Mouse (Mus musculus) liver, embryonic 12.5 days (tissue): ENCODE measurements around the gene Ece1. TPM values are rescaled to one million over a fixed set of nuclear protein-coding genes. Genes with fewer than 3 reads are reported as not detected.
A peak's percentile ranks its signal among the peaks of the same experiment; 100 is the strongest.
"Not testable (repeated sequence)": the region's sequence is repeated elsewhere in the genome, so short reads cannot be mapped to it uniquely, and the experiment has no call there.

ENCODE experiments used
- ATAC-seq: fragments of 200-750 bp; cut with Nextera tagmentation; 2 replicates; pipeline ENCODE4 v1.8.0; 2017; ENCODE audit warnings: moderate number of reproducible peaks, mild to moderate bottlenecking, moderate library complexity
- H3K27ac ChIP-seq: fragments of 300-500 bp; sonication (generic); 2 replicates; pipeline ENCODE4 v1.5.1; 2016; ENCODE audit warnings: mild to moderate bottlenecking
- H3K27me3 ChIP-seq: fragments of 300-500 bp; sonication (generic); replicated peaks from 2 replicates; pipeline ENCODE4 v1.6.1; 2016; ENCODE audit warnings: mild to moderate bottlenecking, moderate library complexity
- H3K36me3 ChIP-seq: fragments of 300-500 bp; sonication (generic); 2 replicates; pipeline ENCODE4 v1.6.1; 2016; ENCODE audit warnings: mild to moderate bottlenecking, moderate library complexity
- H3K4me1 ChIP-seq: fragments of 300-500 bp; sonication (generic); 2 replicates; pipeline ENCODE4 v1.6.1; 2016
- H3K4me2 ChIP-seq: fragments of 300-500 bp; sonication (generic); 2 replicates; pipeline ENCODE4 v1.6.1; 2016; ENCODE audit warnings: mild to moderate bottlenecking, moderate library complexity
- H3K4me3 ChIP-seq: fragments of 300-500 bp; sonication (generic); 2 replicates; pipeline ENCODE4 v1.5.1; 2016; ENCODE audit warnings: mild to moderate bottlenecking, moderate library complexity
- H3K9ac ChIP-seq: fragments of 300-500 bp; sonication (generic); 2 replicates; pipeline ENCODE4 v1.6.1; 2016; ENCODE audit warnings: mild to moderate bottlenecking, moderate library complexity
- H3K9me3 ChIP-seq: fragments of 300-500 bp; sonication (generic); replicated peaks from 2 replicates; pipeline ENCODE4 v1.6.1; 2016; ENCODE audit warnings: mild to moderate bottlenecking, moderate library complexity
- whole genome bisulfite sequencing: fragments of 180-500 bp; shearing (Covaris S2); methylation state at CpG from one replicate; pipeline ENCODE4 v1.1.7; 2016; ENCODE audit not compliant: insufficient replicate concordance; 5-methylcytosine and 5-hydroxymethylcytosine counted together
- polyA plus RNA-seq: library from polyadenylated mRNA; unstranded; fragments of >200 nt; fragmentation: Nextera tagmentation; extraction: Ambion mirVana; gene quantifications from 2 replicates; pipeline ENCODE4 v1.2.1, GENCODE M21; 2016

Ece1 gene
- polyA plus RNA-seq, 1 experiment from 2014 or later: 17.8 TPM

GRCm38 (mm10) chr4:137954184-137954583, 92.1 kb downstream of the Ece1 start:
- peaks cover 57% of the 10 kb centered on the region for H3K36me3 ChIP-seq
- H3K27ac ChIP-seq: 0 out of 2 replicates have a peak overlapping the region, but pooled peaks have one; percentile 5
- no peaks in the 10 kb centered on the region for H3K27me3 ChIP-seq
- no peak for ATAC-seq
- H3K4me1 ChIP-seq: peaks cover 27% of the 10 kb centered on the region
- H3K4me2 ChIP-seq: no peak overlapping the region
- 58% methylated on average over 2 of the region's 2 CpGs for WGBS
- H3K9ac ChIP-seq: no peak overlapping the region
- H3K4me3 ChIP-seq: no peak overlapping the region
- H3K9me3 ChIP-seq: no peaks in the 10 kb centered on the region

GRCm38 (mm10) chr4:137954926-137955396, 92.9 kb downstream of the Ece1 start:
- WGBS: 27% methylated on average over 8 of the region's 8 CpGs
- no peaks in the 10 kb centered on the region for H3K27me3 ChIP-seq
- H3K9me3 ChIP-seq: 0 out of 2 replicates have a peak, but pooled peaks cover 4% of the 10 kb centered on the region
- peaks cover 57% of the 10 kb centered on the region for H3K36me3 ChIP-seq
- no peak overlapping the region for H3K4me2 ChIP-seq
- H3K4me1 ChIP-seq: peaks cover 27% of the 10 kb centered on the region
- ATAC-seq: peak; percentile 83
- H3K4me3 ChIP-seq: no peak overlapping the region
- 0 out of 2 replicates have a peak overlapping the region, but pooled peaks have one; percentile 5 for H3K27ac ChIP-seq
- no peak overlapping the region for H3K9ac ChIP-seq

DNA sequence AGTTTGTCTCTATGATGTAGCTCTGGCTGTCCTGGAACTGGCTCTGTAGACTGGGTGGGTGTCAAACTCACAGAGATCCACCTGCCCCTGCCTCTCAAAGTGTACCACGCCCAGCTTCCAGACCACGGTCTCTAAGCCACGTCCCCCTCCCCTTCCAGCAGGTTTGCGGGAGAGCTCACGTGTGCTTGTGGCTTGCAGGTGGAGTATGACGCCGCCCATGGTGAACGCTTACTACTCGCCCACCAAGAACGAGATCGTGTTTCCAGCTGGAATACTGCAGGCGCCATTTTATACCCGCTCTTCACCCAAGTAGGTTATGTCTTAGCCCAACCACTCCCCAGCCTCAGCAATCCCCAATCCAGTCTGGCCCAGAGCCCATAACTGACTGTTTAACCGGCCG, 94.2 kb downstream of the Ece1 start:
- WGBS: 83% methylated on average over 15 of the region's 15 CpGs
- no peak overlapping the region for H3K27ac ChIP-seq
- no peak for ATAC-seq
- no peak overlapping the region for H3K4me3 ChIP-seq
- no peak overlapping the region for H3K9ac ChIP-seq
- H3K9me3 ChIP-seq: 0 out of 2 replicates have a peak, but pooled peaks cover 4% of the 10 kb centered on the region
- H3K36me3 ChIP-seq: peaks cover 59% of the 10 kb centered on the region
- no peaks in the 10 kb centered on the region for H3K27me3 ChIP-seq
- peaks cover 37% of the 10 kb centered on the region for H3K4me1 ChIP-seq
- H3K4me2 ChIP-seq: no peak overlapping the region

DNA sequence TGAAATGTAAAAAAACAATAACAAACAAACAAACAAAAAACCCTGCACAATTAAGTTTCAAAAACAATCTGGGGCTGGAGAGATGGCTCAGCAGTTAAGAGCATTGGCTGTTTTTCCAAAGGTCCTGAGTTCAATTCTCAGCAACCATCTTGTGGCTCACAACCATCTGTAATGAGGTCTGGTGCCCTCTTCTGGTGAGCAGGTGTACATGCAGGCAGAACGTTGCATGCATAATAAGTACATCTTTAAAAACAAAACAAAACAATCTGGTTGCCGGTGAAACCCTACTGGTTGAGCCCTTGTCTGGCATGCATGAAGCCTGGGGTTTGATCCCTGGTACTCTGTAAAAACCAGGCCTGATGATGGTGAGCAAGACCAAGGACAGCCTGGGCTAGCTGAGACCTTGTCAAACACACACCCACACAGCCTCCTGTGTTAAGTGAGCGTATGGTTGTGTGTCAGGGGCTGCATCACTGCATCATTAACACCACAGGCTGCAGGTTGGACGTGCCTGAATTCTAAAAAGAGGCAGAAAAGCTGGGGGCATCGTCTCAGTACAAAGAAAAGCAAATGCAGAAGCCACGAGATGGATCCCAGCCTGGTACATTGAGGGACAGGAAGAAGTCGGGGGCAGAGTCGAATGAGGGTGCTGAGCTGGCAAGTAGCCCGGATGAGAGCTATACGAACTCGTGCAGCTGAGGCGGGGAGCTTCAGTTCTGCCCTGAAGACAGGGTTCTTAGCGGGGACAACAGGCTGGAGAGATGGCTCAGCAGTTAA, 98.0 kb downstream of the Ece1 start:
- H3K27ac ChIP-seq: no peak overlapping the region
- H3K4me2 ChIP-seq: no peak overlapping the region
- no peak overlapping the region for H3K4me3 ChIP-seq
- H3K9me3 ChIP-seq: 0 out of 2 replicates have a peak, but pooled peaks cover 4% of the 10 kb centered on the region
- H3K27me3 ChIP-seq: no peaks in the 10 kb centered on the region
- H3K9ac ChIP-seq: no peak overlapping the region
- 70% methylated on average over 13 of the region's 13 CpGs for WGBS
- peaks cover 20% of the 10 kb centered on the region for H3K4me1 ChIP-seq
- peaks cover 70% of the 10 kb centered on the region for H3K36me3 ChIP-seq
- ATAC-seq: no peak

DNA sequence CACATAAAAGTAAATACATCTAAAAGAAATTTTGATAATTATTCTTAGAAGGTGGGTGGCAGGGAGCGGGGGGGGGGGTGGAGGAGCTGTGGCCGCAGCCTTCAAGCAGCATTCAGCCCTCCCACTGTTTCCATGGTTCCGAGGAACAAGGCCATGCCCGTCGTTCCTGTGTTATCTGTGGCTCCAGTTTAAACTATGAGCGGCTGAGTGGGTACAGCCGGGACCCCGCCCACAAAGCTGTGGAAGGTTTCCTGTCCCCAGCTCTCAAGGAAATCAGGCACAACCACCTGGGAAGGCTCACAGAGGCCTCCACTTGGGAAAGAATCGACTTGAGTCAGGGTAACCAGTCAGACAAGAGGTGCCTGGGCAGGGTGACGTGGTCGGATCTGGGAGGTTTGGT, 98.7 kb downstream of the Ece1 start:
- Histone ChIP-seq H3K27ac (no peak overlapping the region), H3K9me3 (0 out of 2 replicates have a peak, but pooled peaks cover 4% of the 10 kb centered on the region), H3K36me3 (peaks cover 70% of the 10 kb centered on the region), H3K4me2 (no peak overlapping the region), H3K9ac (no peak overlapping the region), H3K4me3 (no peak overlapping the region), H3K4me1 (peaks cover 13% of the 10 kb centered on the region), H3K27me3 (no peaks in the 10 kb centered on the region)
- no peak for ATAC-seq
- 48% methylated on average over 11 of the region's 11 CpGs for WGBS

- peaks cover 53% of the 10 kb centered on the region for H3K36me3 ChIP-seq
Measured at GRCm38 (mm10) chr4:137962643-137963350, 100.8 kb downstream of the Ece1 start.

DNA sequence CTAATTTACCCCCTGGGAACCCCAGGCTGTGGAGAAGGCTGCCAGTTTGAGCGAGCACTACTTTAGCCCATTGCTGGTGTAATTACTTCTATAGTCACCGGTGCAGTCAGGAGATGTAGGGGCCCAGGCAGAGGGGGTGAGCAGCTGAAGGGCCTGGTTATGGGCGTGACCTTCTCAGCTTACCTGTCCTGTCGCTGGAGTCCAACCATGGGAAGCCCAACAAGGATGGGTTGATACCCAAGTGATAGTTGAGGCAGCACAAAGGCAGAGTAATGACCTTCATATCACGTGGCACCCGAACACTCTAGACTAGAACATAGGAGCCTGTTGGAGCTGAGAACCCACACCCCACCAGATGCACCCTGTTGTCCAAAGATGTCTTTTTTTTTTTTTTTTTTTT, 101.4 kb downstream of the Ece1 start:
- Histone ChIP-seq H3K4me1 (peaks cover 10% of the 10 kb centered on the region), H3K36me3 (peaks cover 48% of the 10 kb centered on the region), H3K27ac (no peak overlapping the region), H3K27me3 (no peaks in the 10 kb centered on the region), H3K4me3 (no peak overlapping the region), H3K4me2 (no peak overlapping the region), H3K9me3 (0 out of 2 replicates have a peak, but pooled peaks cover 4% of the 10 kb centered on the region), H3K9ac (no peak overlapping the region)
- WGBS: 75% methylated on average over 6 of the region's 6 CpGs
- no peak for ATAC-seq

More at GRCm38 (mm10) chr4:137962643-137963350, 100.8 kb downstream of the Ece1 start:
- WGBS: 83% methylated on average over 20 of the region's 20 CpGs
- Histone ChIP-seq H3K9ac (no peak overlapping the region), H3K27ac (no peak overlapping the region), H3K4me2 (no peak overlapping the region), H3K4me1 (peaks cover 10% of the 10 kb centered on the region), H3K9me3 (0 out of 2 replicates have a peak, but pooled peaks cover 4% of the 10 kb centered on the region), H3K4me3 (no peak overlapping the region), H3K27me3 (no peaks in the 10 kb centered on the region)
- ATAC-seq: no peak

- ATAC-seq: no peak
- Histone ChIP-seq H3K9me3 (0 out of 2 replicates have a peak, but pooled peaks cover 4% of the 10 kb centered on the region), H3K36me3 (peaks cover 44% of the 10 kb centered on the region), H3K27ac (no peak overlapping the region), H3K9ac (no peak overlapping the region), H3K4me3 (no peak overlapping the region), H3K4me1 (peaks cover 10% of the 10 kb centered on the region), H3K27me3 (no peaks in the 10 kb centered on the region), H3K4me2 (no peak overlapping the region)
- WGBS: 56% methylated on average over 9 of the region's 9 CpGs
Measured at GRCm38 (mm10) chr4:137963881-137964584, 102.0 kb downstream of the Ece1 start.

- H3K9me3 ChIP-seq: 0 out of 2 replicates have a peak, but pooled peaks cover 3% of the 10 kb centered on the region
- WGBS: 82% methylated on average over 11 of the region's 11 CpGs
- H3K4me3 ChIP-seq: no peak overlapping the region
- no peak overlapping the region for H3K27ac ChIP-seq
- no peak overlapping the region for H3K9ac ChIP-seq
- H3K36me3 ChIP-seq: peaks cover 39% of the 10 kb centered on the region
- no peak overlapping the region for H3K4me2 ChIP-seq
- no peaks in the 10 kb centered on the region for H3K27me3 ChIP-seq
- no peak for ATAC-seq
- peaks cover 10% of the 10 kb centered on the region for H3K4me1 ChIP-seq
Measured at GRCm38 (mm10) chr4:137964585-137964930, 102.5 kb downstream of the Ece1 start.

GRCm38 (mm10) chr4:137968203-137968602, 106.2 kb downstream of the Ece1 start:
- Histone ChIP-seq H3K9me3 (no peaks in the 10 kb centered on the region), H3K4me1 (no peaks in the 10 kb centered on the region), H3K36me3 (peaks cover 5% of the 10 kb centered on the region), H3K27me3 (no peaks in the 10 kb centered on the region), H3K27ac (no peak overlapping the region), H3K4me2 (no peak overlapping the region), H3K4me3 (no peak overlapping the region), H3K9ac (no peak overlapping the region)
- WGBS: 13% methylated on average over 9 of the region's 9 CpGs
- peak; percentile 57 for ATAC-seq

DNA sequence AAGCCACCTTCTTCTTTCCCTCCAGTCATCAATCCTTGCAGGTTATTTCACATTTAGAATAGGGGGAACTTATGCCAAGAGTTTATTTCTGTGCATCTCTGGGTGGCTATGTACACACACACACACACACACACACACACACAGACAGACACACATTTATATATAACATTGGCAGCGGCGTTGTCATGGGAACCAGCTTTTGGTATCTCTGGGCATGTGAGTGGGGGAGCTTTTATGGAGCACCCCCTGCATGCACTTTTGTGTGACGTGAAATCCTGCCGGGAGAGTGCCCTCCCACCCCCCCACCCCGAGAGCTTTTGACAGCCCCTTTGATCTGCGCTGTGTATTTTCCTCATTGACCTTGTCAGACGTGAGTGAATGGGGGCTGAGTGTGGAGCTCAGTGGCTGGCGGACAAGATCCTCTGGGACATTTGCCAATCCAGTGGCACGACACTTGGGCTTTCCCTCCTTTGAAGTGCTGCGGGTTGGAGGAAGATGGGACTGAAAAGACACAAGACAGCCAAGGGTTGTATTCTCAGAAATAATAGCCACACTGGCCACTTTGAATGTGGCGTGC, 108.7 kb downstream of the Ece1 start:
- H3K27ac ChIP-seq, H3K4me3 ChIP-seq, H3K9me3 ChIP-seq, H3K9ac ChIP-seq, H3K4me1 ChIP-seq, H3K36me3 ChIP-seq, H3K27me3 ChIP-seq, ATAC-seq, H3K4me2 ChIP-seq: not testable (repeated sequence)
- no CpG with 5 or more reads among the region's 11 CpGs for WGBS
